Mouse (Mus musculus) c-Kit-positive CD71-positive TER-119-positive erythroid progenitor cells, embryonic 14.5 days (primary cell): ENCODE results near the gene Bdkrb2.

Experiments
- DNase-seq: peaks from one replicate; pipeline ENCODE4 v3.0.0-alpha.2; 2013; ENCODE audit warnings: low spot score

Bdkrb2 gene

DNA sequence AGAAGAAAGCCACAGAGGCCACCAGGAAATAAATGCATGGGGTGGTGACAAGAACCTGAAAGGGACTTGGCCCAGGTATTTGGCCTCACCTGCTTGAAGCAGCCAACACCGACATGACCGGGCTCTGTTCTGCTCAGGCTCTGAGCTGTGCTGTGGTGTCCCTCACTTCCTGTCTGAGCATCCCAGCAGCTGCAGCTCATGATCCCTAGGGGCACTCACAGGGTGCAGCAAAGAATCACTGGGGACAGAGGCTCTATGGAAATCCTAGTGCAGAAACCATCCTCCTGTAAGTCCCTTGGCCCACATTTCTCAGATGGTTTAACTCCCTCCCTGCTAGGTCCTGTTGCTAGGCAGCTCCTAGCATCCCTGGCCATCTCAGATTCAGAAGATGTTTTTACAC is 15.9 kb upstream of the Bdkrb2 start:
- no peak for DNase-seq

DNA sequence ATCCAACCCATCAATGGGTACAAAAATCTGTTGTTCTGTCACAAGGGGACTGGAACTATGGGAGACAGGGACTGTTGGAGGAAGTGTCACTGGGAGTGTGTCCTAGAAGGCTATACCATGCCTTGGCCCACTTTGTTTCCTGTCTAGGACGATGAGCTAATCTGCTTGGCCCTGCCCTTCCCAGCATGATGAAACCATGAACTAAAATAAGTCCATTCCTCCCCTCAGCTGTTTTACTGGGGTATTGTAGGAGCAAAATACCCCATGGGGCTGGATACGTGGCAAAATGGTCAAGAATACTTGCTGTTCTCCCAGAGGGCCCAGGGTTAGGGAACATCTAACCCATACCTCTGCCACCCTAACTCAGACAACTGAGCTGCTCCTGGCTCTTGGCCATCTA is 15.0 kb upstream of the Bdkrb2 start:
- no peak for DNase-seq

DNA sequence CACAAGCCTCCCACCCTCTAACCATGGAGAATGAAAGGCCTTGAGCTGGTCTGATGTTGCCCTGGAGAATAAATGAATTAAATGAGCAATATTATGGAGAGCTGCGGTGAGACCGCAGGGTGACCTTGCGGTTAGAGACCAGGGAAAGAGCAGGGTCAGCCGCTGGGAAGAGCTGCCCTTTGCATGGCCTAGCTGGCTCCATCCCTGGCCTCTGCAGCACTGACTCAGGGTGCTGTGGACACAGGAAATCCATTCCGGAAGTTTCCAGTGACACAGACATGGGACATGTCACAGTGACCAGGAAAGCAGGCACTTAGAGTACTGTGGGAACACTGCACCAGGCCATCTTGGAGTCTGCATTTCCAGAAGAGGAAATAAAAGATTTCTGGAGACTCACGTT is 14.1 kb upstream of the Bdkrb2 start:
- DNase-seq: no peak

DNA sequence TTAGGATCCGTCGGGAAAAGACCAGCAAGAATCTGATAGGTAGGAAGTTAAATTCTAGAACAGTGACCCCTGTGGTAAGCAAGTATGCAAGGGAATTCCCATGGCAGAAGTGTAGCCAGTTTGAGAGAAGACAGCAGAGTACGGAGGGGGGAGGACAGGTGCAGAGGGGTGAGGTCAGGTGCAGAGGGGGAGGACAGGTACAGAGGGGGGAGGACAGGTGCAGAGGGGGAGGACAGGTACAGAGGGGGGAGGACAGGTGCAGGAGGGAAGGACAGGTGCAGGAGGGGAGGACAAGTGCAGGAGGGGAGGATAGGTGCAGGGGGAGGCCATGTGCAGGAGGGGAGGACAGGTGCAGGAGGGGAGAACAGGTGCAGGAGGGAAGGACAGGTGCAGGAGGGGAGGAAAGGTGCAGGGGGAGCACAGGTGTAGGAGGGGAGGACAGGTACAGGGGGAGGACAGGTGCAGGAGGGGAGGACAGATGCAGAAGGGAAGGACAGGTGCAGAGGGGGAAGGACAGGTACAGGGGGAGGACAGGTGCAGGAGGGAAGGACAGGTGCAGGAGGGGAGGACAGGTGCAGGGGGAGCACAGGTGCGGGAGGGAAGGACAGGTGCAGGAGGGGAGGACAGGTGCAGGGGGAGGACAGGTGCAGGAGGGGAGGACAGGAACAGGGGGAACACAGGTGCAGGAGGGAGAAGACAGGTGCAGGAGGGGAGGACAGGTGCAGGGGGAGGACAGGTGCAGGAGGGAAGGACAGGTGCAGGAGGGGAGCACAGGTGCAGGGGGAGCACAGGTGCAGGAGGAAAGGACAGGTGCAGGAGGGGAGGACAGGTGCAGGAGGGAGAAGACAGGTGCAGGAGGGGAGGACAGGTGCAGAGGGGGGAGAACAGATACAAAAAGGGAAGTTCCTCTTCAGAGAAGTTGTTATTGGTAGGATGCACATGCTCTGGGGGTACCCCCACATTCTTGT is 12.9 kb upstream of the Bdkrb2 start:
- no peak for DNase-seq

DNA sequence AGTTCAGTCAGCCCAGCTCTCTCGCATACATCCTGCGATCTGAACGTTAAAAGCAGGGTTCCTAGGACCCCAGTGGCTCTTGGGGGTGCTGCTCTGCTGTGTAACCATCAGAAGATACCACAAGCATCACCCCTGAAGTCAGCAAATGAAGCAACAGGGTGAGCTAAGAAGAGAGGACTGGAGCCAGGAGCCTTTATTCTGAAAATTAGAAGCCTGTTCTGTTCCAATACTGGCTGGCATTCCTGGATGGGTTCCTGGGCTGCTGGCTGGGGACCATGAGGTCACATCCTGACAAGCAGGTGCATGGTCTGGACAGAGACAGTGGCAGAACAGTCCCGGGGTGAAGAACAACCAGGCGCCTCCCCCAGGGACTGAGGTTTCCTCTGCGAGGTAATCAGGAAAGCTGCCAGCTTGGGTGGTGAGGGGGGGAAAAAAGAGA is 11.5 kb upstream of the Bdkrb2 start:
- DNase-seq: no peak

DNA sequence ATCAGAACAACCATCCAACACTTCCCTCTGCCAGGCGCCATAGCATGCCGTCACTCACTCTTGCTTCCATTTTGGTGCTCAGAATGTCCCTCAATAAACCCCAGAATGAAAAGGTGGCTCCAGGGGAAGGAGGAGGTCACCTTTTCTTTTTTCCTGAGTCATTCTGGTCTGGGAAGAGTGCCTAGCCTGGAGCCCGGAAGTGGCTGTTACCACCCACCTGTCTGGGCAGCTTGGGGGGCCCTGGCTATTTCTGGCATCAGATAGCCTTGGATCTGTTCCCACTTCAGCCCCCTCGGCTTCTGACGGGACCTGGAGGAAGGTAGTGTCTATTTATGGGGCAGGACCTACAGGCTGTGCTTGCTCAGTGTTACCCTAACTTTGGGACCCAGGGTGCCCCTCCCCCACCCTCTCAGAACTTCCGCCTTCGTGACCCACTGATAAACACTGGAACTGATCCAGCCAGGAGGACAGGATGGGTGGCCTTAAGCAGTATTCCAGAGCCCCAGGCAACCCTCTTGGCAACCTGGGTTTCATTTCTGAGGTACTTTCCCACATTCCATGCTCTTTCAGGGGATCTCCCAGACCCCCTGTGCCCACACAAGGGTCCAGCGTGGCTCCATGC is 8.8 kb upstream of the Bdkrb2 start:
- no peak for DNase-seq

DNA sequence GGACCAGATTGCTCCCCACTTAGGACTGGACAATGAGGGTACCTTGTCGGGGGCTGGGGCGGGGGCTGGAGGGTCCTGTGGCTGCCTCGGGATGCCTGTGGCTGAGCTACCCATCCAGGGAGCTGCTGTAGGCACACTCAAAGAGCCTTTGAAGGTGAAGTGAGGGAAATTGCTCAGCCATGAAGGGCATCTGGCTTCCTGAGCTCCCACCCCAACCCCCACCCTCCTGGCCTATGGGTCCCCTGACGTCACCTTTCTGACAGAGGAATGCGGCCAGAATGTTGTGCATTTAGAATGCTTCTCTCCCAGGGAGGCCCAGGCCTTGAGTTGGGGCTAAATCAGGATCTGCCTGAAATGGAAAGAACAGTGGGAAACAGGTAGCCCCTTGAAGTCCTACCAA is 7.9 kb upstream of the Bdkrb2 start:
- DNase-seq: no peak

DNA sequence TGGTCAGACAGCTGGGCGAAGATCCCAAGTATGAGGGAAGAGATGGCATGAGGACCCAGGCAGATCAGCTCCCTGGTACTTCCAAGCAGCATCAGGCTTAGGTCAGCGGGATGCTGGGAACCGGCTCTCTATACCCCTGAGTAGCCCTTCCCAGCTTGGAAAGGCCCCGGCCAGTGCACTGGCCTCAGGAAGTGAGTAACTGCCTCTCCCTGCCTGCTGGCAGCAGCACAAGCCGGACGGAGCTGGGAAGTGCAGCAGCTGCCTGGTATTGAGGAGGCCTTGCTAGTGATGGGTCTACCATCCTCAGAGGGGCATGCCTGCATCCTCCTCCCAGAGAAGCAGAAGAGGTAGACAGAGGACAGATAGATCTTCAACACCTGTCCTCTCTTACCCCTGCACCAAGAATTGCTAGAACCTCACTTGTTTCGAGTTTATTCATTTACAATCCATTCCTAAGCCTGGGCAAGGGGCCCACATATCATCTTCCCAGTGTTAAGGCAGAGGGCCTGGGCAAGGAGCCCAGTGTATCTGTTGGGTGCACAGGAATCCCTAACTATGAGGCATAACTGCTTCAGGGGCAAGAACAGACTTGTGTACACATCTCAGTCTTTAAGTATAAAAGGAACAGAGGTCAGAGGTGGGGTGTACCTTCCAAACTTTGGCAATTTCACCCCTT is 5.6 kb upstream of the Bdkrb2 start:
- no peak for DNase-seq

DNA sequence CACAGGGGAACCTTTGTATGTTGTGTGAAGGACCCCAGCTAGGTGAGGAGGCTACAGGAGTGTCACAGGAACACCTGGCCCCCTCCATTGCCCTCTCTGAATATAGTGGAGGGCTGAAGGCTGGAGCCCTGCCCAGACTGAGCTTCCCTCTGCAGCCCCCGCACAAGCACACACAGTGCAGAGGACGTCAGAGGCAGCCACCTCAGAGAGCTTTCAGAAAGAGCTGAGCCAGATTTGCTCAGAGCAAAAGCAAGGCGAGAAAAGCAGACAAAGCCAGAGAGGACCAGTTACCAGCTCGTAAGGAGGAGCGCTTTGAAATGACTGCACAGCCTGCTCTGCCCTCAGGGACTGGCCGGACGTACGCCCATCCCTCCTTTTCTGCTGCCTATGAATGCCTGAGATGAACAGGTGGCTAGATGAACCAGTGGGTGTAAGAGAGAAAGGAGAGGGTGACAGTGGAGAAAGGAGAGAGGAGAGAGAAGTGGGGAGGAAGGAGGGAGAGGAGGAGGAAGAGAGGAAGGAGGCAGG is 2.0 kb upstream of the Bdkrb2 start:
- no peak for DNase-seq

DNA sequence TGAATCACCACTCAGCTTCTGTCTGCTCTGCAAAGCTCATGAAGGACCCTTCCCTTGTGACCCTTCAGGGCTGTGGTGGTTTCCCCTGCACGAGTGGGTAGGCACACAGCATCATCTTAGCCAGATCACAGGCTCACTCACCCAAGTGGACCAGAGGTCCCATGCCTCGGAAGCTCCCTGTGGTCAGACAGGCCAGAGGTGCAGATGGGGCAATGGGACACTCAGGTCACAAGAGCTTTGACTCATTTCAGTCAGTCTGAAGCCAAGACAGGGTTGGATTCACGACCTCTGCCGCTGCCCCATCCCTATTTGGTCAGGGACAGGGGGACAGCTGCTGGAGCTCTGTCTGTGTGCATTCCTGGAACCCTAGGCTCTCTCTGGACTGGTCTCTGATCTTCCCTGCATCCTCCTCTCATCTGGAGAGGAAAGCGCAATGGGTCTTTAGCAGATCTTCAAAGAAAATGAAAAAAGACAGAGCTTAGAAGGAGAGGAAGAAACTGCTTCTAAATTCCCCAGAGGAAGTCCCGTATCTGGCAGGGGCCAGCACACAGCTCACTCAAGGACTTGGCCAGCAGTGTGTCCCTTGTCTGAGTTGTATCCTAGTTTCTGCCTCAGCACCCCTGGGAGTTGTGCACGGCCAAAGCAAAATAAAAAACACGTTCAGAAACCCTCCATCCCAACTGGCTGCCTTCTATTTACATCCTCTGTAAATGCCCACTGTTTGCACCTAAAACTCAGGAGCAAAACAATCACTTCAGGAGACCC is 788 bp upstream of the Bdkrb2 start:
- no peak for DNase-seq

DNA sequence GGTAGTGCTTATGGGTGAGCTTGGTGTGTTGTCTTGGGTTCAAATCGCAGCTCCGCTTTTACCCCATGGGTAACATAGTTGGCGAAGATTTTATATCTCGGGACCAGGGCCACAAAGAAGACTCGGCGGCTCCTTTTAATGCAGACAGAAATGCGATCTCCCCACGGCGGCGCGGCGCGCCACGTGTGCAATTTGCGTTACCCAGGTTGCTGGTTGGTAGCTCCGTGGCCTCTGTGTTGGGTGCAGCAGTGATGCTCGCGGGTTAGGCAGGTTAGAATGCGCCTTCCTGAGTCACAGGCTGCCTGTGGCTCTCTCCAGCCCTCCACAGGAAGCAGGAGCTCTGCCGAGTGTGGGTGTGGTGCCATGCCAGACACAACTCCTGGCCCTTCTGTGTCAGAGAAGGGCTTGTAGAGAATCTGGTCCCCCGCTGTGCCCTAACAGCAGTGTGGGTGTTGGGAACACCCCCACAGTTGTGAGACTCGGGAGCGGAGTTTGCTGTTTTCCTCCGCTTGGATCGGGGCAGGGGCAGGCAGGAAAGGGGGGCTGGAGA is 775 bp downstream of the Bdkrb2 start:
- no peak for DNase-seq

DNA sequence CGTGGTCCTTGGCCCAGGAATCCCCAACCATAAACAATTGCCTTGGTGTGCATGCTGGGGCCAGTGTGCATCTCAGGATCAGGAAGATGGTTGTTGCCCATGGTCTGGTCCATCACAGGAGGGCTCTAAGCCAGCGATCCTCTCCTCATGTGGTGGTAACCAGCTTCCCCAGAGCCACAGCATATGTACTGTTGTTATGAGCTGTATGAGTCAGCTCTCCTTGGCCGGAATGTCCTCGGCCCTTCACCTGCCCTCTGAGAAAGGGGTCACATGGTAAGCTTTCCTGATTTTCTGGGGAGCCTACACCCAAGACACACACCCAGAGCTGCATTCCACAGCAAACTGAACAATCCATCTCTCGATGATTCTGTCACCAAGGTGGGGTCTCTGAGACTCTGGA is 2.2 kb downstream of the Bdkrb2 start:
- DNase-seq: no peak

DNA sequence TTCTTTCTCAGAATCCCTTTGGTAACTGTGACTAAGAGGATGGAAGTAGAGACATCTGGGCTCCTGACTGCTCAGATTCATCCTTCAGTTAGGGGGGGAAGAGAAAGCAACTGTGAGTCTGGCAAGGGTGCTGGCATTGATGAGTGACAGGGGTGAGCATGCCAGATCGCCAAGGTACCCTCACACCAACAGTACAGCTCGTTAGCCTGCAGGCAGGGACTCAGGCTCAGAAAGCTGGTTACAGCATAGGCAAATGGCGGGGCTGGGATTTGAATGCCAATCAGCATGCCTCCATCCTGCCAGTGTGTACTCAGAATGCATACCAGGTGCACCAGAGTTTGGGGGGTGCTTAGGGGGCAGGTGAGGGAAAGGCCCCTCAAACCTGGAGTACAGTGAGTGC is 8.8 kb downstream of the Bdkrb2 start:
- no peak for DNase-seq

DNA sequence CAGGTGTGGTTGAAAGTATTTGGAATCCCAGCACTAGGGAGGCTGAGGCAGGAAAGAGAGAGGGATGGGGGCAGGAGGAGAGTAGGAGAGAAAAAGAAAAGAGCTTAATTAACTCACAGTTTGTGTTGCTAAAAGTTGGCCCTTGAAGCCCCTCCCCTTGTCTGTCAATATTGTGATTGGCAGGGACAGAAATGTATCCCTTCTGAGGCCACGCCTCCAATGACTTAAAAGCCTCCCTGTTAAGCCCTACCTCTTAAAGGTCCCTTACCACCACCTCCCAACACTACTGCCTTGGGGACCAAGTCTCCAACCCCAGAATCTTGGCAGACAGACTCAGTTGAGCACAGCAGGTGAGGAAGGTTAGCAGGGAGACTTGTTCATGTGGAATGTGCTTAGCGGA is 9.6 kb downstream of the Bdkrb2 start:
- no peak for DNase-seq

DNA sequence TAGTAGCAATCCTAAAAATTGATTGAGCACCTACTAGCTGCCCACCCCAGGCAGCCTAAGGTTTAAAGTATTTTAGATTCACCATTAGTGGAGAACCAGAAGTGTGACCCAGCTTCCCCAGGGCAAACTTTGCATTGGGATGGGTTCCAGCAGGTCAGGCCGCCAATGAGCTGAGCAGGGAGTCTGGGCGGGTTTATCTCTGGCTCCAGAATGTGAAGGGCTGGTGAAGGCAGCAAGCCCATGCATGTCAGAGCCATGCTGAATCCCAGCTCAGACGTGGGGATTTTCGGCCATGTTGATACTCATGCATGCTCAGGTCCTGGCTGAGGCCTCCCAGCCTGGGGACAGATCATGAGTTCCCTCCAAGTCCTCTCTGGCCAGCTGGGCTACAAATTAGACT is 11.3 kb downstream of the Bdkrb2 start:
- no peak for DNase-seq

DNA sequence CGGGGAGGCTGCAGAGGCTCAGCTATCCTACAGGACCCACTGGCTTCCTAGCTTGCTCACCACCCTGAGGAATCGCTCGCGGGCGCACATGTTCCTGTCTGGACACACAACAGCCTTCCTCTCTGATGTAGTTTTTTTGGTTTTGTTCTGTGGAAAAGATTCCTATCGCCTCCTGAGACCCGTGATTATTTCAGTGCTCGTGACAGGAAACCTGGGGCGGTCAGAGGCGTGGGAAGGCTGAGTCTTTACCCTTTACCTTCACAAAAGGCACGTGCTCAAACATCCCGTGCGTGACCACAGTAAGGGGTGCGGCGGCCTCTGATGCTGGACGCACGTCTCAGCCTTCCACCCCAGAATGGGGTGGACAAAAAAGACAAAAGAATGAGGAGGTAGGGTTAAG is 17.5 kb downstream of the Bdkrb2 start:
- DNase-seq: no peak

DNA sequence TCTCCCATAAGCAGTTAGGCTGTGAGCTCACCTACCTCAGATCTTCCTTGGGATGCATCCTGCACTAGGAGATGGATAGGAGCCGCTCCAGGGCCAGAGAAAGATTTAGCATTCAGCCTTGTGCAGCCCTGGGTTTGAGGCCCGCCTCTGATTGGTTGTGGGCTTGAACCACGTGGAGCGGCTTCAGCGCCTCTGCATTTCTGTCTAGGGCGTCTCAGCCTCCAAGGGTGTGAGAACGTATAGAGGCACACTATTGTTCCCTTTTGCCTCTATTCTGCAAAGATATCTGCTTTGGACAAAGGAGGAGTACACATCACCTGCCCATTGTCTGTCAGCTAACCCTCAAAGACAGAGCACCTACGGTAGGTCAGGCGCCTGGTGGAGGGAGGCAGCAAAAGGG is 19.5 kb downstream of the Bdkrb2 start:
- DNase-seq: no peak

DNA sequence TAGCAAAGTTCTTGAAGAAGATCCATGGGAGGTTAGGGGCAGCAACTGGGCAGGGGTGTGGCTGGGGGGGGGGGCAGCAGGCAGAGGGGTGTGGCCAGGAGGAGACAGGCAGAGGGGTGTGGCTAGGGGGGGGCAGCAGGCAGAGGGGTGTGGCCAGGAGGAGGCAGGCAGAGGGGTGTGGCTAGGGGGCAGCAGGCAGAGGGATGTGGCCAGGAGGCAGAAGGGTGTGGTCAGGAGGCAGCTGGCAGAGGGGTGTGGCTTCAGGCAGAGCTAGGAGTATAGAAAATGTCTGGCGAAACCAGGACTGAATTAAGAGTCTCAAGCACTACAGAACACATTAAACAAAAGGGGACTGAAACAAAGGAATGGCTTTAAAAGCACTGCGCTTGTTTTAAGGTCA is 20.5 kb downstream of the Bdkrb2 start:
- peak; percentile 59 for DNase-seq

DNA sequence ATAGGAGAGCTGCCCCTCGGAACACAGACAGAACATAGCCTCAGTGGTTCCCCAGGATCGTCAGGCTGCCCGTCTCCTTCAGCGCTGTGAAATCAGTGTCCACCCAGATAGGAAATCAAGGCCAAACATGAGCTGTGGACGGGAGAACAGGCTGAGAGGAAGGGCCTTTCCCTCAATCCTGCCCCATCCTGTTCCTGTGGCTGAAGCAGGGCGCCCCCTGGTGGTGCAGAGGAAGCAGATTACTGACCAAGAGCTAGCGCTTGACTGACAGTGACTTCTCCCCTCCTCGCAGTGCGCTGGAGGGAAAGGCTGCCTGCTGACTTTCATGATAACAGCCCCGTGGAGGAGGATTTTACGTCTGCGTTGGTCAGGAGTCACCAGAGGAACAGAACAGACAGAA is 21.8 kb downstream of the Bdkrb2 start:
- peak; percentile 53 for DNase-seq

DNA sequence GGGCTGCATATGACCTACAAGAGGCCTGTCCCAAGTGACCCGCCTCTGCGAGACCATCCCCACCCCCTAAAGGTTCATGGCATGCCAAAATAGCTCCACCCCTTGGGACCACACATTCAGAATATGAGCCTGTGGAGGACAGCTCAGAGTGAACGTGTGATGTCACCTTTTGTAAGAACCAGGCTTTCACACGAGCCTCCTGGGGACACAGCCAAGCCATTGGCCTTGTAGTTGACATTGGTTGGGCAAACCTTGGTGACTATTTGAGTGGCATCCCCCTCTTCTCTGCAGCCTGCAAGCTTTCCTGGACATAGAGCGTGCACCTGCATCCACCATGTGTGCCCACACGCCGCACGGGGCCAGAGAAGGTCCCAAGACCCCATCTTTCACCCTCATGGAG is 24.5 kb downstream of the Bdkrb2 start:
- DNase-seq: no peak

DNA sequence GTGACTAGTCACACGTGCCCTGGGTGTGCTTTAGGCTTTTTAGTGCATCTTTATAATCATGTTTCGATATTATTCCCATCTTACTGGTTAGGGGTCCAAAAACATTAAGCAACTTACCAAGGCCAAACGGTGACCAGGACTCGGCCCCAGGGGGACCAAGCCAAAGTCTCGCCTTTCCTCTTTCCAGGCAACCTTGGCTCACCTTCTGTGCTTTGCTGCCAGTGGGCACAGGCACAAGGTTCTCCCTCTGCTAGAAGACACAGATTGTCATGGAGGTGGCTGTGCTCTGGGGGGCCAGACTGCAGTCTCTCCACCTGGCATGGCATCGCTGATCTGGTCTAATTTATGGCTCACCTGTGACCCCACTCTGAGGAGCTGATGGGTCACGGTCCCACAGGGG is 27.8 kb downstream of the Bdkrb2 start:
- DNase-seq: no peak

DNA sequence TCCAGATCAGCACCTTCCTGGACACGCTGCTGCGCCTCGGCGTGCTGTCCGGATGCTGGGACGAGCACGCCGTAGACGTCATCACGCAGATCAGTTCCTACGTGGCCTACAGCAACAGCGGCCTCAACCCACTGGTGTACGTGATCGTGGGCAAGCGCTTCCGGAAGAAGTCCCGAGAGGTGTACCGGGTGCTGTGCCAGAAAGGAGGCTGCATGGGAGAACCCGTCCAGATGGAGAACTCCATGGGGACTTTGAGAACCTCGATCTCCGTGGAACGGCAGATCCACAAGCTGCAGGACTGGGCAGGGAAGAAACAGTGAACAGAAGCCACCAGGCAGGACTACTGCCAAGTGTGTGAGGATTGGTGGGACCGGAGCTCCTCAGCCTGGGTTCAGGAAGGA is 29.3 kb downstream of the Bdkrb2 start:
- no peak for DNase-seq
